Mouse (Mus musculus) midbrain, embryonic 16.5 days (tissue): ENCODE measurements around the gene Ctbp2. TPM values are rescaled to one million over a fixed set of nuclear protein-coding genes. Genes with fewer than 3 reads are reported as not detected.

Source experiments
- ATAC-seq: fragments of 200-750 bp; cut with Nextera tagmentation; 2 replicates; pipeline ENCODE4 v1.8.0; 2017; ENCODE audit warnings: moderate TSS enrichment
- H3K27ac ChIP-seq: fragments of 300-500 bp; sonication (generic); 2 replicates; pipeline ENCODE4 v1.5.1; 2014; ENCODE audit warnings: mild to moderate bottlenecking, low read length, mixed read lengths
- H3K27me3 ChIP-seq: fragments of 300-500 bp; sonication (generic); 2 replicates; pipeline ENCODE4 v1.6.1; 2014; ENCODE audit warnings: low read depth, low read length, mixed read lengths; ENCODE audit not compliant: control insufficient read depth, insufficient read depth
- H3K36me3 ChIP-seq: fragments of 300-500 bp; sonication (generic); 2 replicates; pipeline ENCODE4 v1.6.1; 2014; ENCODE audit warnings: mild to moderate bottlenecking, low read length, moderate library complexity, mixed read lengths; ENCODE audit not compliant: control insufficient read depth, insufficient read depth
- H3K4me1 ChIP-seq: fragments of 300-500 bp; sonication (generic); 2 replicates; pipeline ENCODE4 v1.6.1; 2014; ENCODE audit warnings: mild to moderate bottlenecking, low read length, mixed read lengths; ENCODE audit not compliant: control insufficient read depth, insufficient read depth
- H3K4me2 ChIP-seq: fragments of 300-500 bp; sonication (generic); 2 replicates; pipeline ENCODE4 v1.6.1; 2014; ENCODE audit warnings: mild to moderate bottlenecking, low read length, mixed read lengths
- H3K4me3 ChIP-seq: fragments of 300-500 bp; sonication (generic); 2 replicates; pipeline ENCODE4 v1.5.1; 2014; ENCODE audit warnings: low read depth, mild to moderate bottlenecking, low read length, moderate library complexity, mixed read lengths
- H3K9ac ChIP-seq: fragments of 300-500 bp; sonication (generic); 2 replicates; pipeline ENCODE4 v1.6.1; 2014; ENCODE audit warnings: low read depth, low read length, mixed read lengths
- H3K9me3 ChIP-seq: fragments of 300-500 bp; sonication (generic); replicated peaks from 2 replicates; pipeline ENCODE4 v1.6.1; 2014; ENCODE audit warnings: mild to moderate bottlenecking, low read length, mixed read lengths; ENCODE audit not compliant: control insufficient read depth, poor library complexity, severe bottlenecking
- WGBS: fragments of 180-500 bp; shearing (Covaris S2); extraction: QIAGEN DNeasy Blood & Tissue Kit; methylation state at CpG from one replicate; pipeline ENCODE4 v1.1.7; 2014; 5-methylcytosine and 5-hydroxymethylcytosine counted together
- polyA plus RNA-seq: library from polyadenylated mRNA; unstranded; fragments of >200 nt; fragmentation: Nextera tagmentation; extraction: Ambion mirVana; gene quantifications from 2 replicates; pipeline ENCODE4 v1.2.1, GENCODE M21; 2015

Ctbp2 gene
- polyA plus RNA-seq, 1 experiment from 2014 or later: 43.7 TPM

- no peak for ATAC-seq
- H3K9ac ChIP-seq: no peak overlapping the region
- no peak overlapping the region for H3K4me2 ChIP-seq
- H3K4me1 ChIP-seq: peaks cover 25% of the 10 kb centered on the region
- no peaks in the 10 kb centered on the region for H3K9me3 ChIP-seq
- no peak overlapping the region for H3K4me3 ChIP-seq
- no peaks in the 10 kb centered on the region for H3K27me3 ChIP-seq
- H3K27ac ChIP-seq: no peak overlapping the region
- WGBS: 83% methylated on average over 13 of the region's 13 CpGs
- no peaks in the 10 kb centered on the region for H3K36me3 ChIP-seq
These were observed 40.1 kb downstream of the Ctbp2 start for GRCm38 (mm10) chr7:133083936-133084614.

GRCm38 (mm10) chr7:133078929-133079328 lies 45.2 kb downstream of the Ctbp2 start:
- Histone ChIP-seq H3K4me2 (no peak overlapping the region), H3K4me1 (peaks cover 24% of the 10 kb centered on the region), H3K4me3 (no peak overlapping the region), H3K27ac (no peak overlapping the region), H3K36me3 (no peaks in the 10 kb centered on the region), H3K9ac (no peak overlapping the region), H3K9me3 (no peaks in the 10 kb centered on the region), H3K27me3 (no peaks in the 10 kb centered on the region)
- 96% methylated on average over 1 of the region's 1 CpGs for WGBS
- no peak for ATAC-seq

- Histone ChIP-seq H3K9ac (no peak overlapping the region), H3K4me1 (peaks cover 37% of the 10 kb centered on the region), H3K4me3 (no peak overlapping the region), H3K9me3 (no peaks in the 10 kb centered on the region), H3K4me2 (no peak overlapping the region), H3K36me3 (no peaks in the 10 kb centered on the region), H3K27ac (peak overlapping the region; percentile 17; the same call in 1 of the 2 replicates), H3K27me3 (no peaks in the 10 kb centered on the region)
- WGBS: 24% methylated on average over 10 of the region's 10 CpGs
- ATAC-seq: no peak
These were observed 49.6 kb downstream of the Ctbp2 start for GRCm38 (mm10) chr7:133074462-133075133.

GRCm38 (mm10) chr7:133073147-133073651 lies 51.0 kb downstream of the Ctbp2 start:
- no peaks in the 10 kb centered on the region for H3K27me3 ChIP-seq
- peak overlapping the region; percentile 53; the same call in 1 of the 2 replicates for H3K27ac ChIP-seq
- H3K36me3 ChIP-seq: no peaks in the 10 kb centered on the region
- H3K4me3 ChIP-seq: no peak overlapping the region
- no peak for ATAC-seq
- WGBS: 20% methylated on average over 9 of the region's 9 CpGs
- no peaks in the 10 kb centered on the region for H3K9me3 ChIP-seq
- no peak overlapping the region for H3K9ac ChIP-seq
- peaks cover 41% of the 10 kb centered on the region for H3K4me1 ChIP-seq
- no peak overlapping the region for H3K4me2 ChIP-seq

GRCm38 (mm10) chr7:133072535-133072934 lies 51.6 kb downstream of the Ctbp2 start:
- H3K4me1 ChIP-seq: peaks cover 43% of the 10 kb centered on the region
- 26% methylated on average over 4 of the region's 4 CpGs for WGBS
- no peak overlapping the region for H3K4me3 ChIP-seq
- no peak overlapping the region for H3K4me2 ChIP-seq
- H3K9me3 ChIP-seq: no peaks in the 10 kb centered on the region
- no peak overlapping the region for H3K27ac ChIP-seq
- no peaks in the 10 kb centered on the region for H3K36me3 ChIP-seq
- H3K9ac ChIP-seq: no peak overlapping the region
- H3K27me3 ChIP-seq: no peaks in the 10 kb centered on the region
- ATAC-seq: no peak

GRCm38 (mm10) chr7:133067321-133067841 lies 56.8 kb downstream of the Ctbp2 start:
- ATAC-seq: peak; percentile 37; the same call in 1 of the 2 replicates
- Histone ChIP-seq H3K4me1 (peaks cover 35% of the 10 kb centered on the region), H3K4me3 (no peak overlapping the region), H3K4me2 (0 out of 2 replicates have a peak overlapping the region, but pooled peaks have one; percentile 7), H3K9me3 (no peaks in the 10 kb centered on the region), H3K9ac (no peak overlapping the region), H3K36me3 (no peaks in the 10 kb centered on the region), H3K27ac (0 out of 2 replicates have a peak overlapping the region, but pooled peaks have one; percentile 0), H3K27me3 (no peaks in the 10 kb centered on the region)
- 42% methylated on average over 7 of the region's 7 CpGs for whole genome bisulfite sequencing

GRCm38 (mm10) chr7:133066776-133067175 lies 57.4 kb downstream of the Ctbp2 start:
- Histone ChIP-seq H3K4me1 (peaks cover 29% of the 10 kb centered on the region), H3K4me3 (no peak overlapping the region), H3K27me3 (no peaks in the 10 kb centered on the region), H3K27ac (no peak overlapping the region), H3K9ac (no peak overlapping the region), H3K9me3 (no peaks in the 10 kb centered on the region), H3K36me3 (no peaks in the 10 kb centered on the region), H3K4me2 (0 out of 2 replicates have a peak overlapping the region, but pooled peaks have one; percentile 7)
- peak; percentile 57; the same call in 1 of the 2 replicates for ATAC-seq
- 15% methylated on average over 6 of the region's 6 CpGs for WGBS

- ATAC-seq: no peak
- no peak overlapping the region for H3K4me2 ChIP-seq
These were observed 62.1 kb downstream of the Ctbp2 start for GRCm38 (mm10) chr7:133062055-133062454.

GRCm38 (mm10) chr7:133060170-133060569 lies 64.0 kb downstream of the Ctbp2 start:
- no peak overlapping the region for H3K27ac ChIP-seq
- H3K36me3 ChIP-seq: no peaks in the 10 kb centered on the region
- H3K9ac ChIP-seq: no peak overlapping the region
- ATAC-seq: no peak
- no peak overlapping the region for H3K4me2 ChIP-seq
- no peaks in the 10 kb centered on the region for H3K9me3 ChIP-seq
- no peak overlapping the region for H3K4me3 ChIP-seq
- peaks cover 10% of the 10 kb centered on the region for H3K4me1 ChIP-seq
- no peaks in the 10 kb centered on the region for H3K27me3 ChIP-seq
- 87% methylated on average over 6 of the region's 6 CpGs for WGBS

More at GRCm38 (mm10) chr7:133062055-133062454, 62.1 kb downstream of the Ctbp2 start:
- Histone ChIP-seq H3K36me3 (no peaks in the 10 kb centered on the region), H3K27me3 (no peaks in the 10 kb centered on the region), H3K4me1 (peaks cover 20% of the 10 kb centered on the region), H3K4me3 (no peak overlapping the region), H3K9ac (no peak overlapping the region), H3K27ac (no peak overlapping the region), H3K9me3 (no peaks in the 10 kb centered on the region)
- 90% methylated on average over 3 of the region's 3 CpGs for WGBS
